Mouse (Mus musculus) retina, adult 2 months (tissue): Measurements from ENCODE around the gene Cmtm2b.
A peak's percentile ranks its signal among the peaks of the same experiment; 100 is the strongest.

Experiments
- DNase-seq: peaks from one replicate; pipeline ENCODE4 v3.0.0-alpha.2; 2012; ENCODE audit warnings: low read depth, low spot score

Gene Cmtm2b

DNA sequence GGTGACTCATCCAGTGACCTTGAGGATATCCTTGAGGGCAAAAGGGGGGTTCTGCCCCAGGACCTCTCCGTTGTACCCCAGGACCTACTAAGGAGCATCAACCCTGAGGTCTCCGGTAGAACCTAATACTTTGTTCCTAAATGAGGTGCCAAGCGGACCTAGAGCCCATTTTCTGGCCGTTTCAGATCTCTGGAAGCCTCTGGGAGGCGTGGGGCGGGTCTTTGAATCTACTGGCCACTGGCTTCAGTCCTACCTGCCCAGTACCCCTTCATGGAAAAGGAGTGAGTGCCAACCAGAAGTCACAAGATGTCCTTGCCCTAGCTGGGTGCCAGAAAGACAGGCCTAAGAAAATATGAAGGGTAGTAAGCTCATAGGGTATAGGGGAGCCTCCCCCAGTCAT, 19.6 kb downstream of the Cmtm2b start:
- DNase-seq: no peak

DNA sequence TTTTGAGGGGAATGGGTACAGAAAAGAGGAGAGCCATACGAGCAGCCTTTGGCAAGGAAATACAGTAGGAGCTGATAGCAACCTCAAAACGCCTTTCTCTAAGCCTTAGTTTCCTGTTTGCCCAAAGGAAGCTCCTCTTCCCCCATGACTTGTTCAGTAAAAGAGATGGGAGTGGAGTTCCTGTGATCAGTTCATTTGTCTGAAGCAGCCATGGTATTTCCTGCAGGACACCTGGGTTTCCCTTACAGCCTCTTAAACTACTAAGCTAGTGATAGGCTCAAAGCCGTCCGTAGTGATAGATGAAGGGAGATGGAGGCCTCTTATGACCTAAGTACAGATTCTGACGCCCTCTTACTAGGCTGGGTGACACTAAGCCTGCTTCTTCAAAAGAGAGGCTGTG, 20.4 kb downstream of the Cmtm2b start:
- DNase-seq: no peak

DNA sequence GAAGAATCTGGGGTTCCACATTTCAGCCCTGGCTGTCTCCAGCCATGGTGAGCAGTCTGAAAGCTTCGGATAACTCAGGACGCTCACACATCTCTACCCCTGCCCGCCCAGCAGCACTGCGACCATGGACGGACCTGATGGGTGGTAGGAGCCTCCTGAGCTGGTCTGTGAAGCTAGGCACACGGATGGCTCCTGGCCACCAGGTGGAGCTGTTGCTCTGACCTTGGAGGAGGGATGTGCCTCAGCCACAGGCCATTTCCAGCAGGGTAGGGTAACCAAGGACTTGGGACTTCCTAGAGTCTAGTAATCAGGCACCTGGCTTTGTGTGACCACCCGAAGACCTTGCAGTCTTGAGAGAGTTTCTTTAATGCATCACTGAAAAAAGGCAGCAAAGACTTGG, 21.9 kb downstream of the Cmtm2b start:
- peak; percentile 71 for DNase-seq

DNA sequence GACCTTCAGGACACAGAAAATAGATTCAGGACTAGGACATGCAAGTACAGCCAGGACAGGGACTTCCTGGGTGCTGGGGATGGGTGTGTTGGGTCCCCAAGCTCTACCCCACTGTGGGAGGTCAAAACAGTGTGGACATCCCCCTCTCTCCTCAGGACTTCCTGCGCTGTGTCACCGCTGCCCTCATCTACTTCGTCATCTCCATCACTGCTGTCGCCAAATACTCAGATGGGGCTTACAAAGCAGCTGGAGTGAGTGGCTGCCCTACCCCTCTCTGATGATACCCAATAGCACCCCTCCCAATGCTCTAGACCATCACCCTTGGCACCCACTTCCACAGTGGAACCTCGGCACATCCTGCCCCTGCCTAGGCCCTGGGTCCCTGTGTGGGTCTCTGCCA, 22.6 kb downstream of the Cmtm2b start:
- no peak for DNase-seq

DNA sequence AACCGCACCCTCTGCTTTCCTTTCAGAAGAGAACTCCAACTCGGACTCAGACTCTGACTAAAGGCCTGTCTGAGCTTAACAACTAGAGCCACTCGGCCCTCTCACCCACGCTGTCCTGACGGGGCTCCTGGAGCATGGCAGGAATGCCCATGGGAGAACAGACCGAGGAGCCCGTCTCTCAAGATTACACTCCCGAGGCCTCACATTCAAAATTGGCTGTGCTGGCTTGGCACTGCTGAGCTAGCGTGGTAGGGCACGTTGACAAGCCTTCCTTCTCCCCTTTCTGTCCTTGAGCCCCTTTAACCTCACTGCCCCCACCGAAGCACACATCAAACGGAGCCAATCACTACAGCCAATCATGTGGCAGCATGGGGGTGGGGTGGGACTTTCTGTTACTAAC, 24.7 kb downstream of the Cmtm2b start:
- DNase-seq: no peak

DNA sequence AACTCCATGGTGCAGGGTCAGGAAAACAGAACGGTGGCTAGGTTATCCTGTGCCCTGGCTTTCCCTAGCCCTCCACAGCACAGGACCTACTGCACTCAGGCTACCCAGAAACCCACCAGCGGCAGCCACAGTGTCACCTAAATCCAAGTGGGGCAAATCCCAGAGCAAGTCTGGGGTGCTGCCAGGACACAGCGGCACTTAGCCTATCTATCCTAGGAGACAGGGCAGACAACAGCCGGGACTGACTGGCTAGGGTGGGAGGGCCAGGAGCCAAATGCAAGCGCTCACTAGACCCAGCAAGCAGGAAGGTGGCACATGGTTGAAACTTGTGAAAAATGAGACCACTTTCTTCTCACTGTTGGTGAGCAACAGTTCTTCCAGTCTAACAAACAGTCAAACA, 26.9 kb downstream of the Cmtm2b start:
- DNase-seq: no peak

DNA sequence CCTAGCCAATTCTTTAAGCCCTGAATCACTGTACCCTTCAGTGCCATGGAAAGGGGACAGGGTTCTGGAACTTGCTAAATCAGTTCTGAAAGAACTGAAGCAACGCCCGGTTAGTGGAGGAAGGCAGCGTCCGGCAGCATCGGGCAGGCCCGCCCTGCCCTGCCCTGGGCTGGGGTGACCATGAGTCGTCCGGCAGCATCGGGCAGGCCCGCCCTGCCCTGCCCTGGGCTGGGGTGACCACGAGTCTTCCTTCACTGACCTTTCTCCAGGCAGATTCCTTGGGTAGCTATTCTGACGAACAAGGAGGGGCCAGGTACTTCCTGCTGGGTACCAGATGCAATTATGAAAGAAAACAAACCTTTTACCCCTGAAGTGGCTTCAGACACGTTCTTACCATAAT, 28.0 kb downstream of the Cmtm2b start:
- no peak for DNase-seq

DNA sequence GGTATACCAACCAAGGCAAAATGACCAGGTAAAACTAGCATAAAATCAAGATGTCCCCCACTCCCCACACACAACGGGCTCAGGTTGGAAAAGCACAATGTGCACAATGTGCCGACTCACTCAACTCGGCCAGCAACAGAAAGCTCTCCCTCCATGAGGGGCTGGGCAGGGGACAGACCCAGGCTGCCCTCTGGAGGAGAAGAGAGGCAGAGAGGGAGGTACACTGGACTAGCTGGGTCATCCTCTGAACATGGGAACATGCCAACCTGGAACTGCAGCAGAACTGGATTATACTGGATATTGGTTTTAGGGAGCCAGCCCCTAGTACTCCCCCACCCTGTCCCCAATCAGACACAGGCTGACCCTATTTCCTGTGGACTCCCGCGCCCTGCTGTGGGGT, 31.2 kb downstream of the Cmtm2b start:
- DNase-seq: no peak

DNA sequence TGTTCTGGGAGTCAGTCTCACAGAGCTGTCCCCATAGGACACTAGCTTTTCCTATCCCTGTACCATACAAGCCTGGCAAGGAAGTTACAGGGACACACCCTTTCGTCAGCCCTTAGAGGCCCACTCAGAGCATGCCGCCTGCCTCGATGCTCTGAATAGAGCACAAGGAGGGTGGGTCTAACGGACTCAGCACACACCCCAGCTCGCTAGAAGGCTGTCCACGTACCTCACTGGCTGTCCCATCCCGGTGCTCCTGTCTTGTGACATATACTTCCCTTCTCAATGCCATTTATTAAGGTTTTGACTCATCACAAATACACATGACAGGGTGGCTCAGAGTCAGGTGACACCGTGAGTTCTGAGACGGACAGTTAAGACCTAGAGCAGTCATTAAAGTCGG, 32.5 kb downstream of the Cmtm2b start:
- DNase-seq: no peak

DNA sequence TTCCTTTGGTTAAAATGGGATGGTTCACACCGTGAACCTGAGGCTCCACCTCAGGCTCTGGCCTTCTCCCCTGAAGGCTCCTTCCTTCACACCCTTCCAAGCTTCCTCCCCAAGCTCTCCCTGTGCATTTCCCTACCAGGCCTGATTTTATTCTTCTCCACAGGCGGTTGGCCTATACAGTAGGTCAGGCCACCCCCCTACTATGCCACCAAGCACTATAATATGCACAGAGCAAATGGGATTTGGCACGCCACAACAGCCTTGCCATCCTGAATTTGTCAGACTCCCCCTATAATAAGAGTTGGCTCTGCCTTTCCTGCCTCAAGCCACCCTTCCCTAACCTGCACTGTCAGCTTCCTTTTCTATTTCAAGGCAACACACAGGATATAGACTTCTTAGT, 36.6 kb downstream of the Cmtm2b start:
- no peak for DNase-seq

DNA sequence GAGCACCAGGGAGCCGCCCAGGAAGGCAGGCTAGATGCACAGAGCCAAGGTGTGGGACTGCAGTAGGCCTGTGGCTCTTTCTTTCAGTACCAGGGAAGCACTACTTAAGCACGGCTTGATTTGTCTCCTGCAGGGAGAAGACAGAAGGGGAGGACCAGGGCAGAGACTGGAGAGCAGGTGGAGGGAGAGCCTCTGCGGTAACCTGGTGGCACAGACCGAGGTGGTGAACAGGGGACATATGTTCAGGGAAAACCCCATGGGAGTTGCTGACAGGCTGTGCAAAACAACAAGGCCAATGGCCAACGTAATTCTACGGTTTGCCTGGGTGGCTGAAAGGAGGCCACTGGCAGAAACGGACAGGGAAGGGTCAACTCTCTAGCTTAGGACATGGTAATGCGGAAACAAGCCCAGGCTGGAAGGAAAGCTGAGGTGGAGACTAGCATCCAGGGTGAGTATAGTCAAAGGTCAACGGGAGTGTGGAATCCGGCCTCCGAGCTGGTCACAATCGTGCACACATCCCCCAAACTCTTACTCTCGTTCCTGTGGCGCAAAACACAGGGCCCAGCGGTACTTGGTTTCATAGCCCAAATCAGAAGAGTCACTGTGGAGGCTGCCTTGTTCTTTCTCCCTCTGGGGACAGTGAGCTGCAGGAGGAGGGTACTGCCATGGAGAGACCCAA, 37.9 kb downstream of the Cmtm2b start:
- no peak for DNase-seq

DNA sequence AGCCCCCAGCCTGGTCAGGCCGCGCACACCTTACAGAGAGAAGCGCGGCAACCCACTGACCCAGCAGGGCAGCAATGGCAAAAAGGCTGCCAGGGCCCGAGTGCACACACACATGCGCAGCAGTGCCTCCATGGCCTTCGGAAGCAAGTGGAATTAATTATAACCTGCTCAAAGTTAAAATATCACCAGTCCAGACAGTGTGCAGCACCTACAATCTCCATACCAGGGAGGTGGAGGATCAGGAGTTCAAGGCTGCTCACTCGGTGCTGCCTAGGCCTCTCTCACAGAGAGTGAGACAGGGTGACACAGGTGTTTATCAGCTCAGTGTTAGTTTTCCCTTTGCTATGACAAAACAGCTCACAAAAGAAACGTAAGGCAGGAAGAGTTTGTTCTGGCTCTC, 43.7 kb downstream of the Cmtm2b start:
- DNase-seq: no peak

DNA sequence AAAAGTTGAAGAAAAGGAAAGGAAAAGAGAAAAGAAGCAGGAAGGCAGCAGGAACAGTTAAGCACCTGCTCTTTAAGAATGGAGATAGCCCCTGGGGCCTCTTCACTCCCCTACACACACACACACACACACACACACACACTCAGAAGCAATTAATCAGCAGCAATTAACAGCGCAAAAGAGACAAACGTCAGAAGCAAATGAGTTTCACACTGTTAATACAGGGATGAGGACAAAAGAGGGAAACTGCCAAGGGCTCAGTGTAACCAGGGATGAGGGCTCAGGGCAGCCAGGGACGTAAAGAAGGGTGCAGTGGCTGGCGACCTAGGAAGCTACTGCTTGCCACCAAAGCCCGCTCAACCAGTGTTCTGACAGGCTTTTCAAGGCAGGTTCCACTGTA, 45.4 kb downstream of the Cmtm2b start:
- DNase-seq: no peak

DNA sequence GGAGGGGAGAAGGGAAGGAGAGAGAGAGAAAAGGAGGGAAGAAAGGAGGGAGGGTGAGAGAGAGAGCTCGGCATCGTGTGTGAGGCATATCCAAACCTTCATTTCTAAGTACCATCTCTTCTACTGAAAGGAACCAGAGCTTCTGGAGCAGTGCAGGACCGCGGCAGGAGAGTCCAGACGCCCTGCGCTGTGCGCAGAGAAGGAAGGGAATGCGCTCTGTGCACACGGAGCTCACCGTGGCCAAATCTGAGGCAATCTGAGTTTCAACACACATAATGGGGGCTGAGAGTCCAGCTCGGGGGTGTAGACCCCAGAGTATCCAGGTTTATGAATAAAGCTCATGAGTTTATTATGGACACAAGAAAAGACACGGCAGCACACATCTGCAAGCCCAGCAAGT, 47.6 kb downstream of the Cmtm2b start:
- DNase-seq: no peak

DNA sequence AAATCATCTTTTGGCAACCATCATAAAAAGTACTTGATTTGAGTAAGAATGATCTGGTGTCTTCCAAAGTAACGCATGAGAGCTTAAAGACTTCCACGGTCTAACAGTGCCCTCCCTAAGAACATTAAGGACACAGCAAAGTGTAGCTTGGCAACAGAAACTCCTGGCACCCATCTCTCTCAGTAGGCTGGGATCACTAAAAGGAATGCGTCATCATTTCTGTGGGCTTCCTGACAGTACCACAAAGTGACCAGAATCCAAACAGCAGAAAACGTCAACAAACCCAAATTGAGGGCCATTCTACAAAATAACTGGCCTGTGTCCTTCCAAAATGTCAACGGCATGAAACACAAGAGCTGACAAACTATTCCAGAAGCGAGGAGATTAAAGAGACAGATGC, 48.0 kb downstream of the Cmtm2b start:
- no peak for DNase-seq

DNA sequence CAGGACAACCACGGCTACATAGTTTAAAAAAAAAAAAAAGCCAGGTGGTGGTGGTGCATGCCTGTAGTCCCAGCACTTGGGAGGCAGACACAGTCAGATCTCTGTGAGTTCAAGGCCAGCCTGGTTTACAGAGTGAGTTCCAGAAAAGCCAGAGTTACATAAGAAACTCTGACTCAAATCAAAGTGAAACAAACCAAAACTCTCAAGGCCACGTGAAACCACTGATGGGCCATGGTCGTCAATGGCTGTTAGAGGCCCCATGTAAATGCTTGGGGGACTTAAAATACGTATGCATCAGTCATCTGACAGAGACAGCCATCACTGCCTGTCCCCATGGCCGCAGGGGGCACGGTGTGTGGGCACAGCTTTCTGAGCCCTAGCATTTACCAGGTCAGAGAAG, 49.1 kb downstream of the Cmtm2b start:
- DNase-seq: no peak

DNA sequence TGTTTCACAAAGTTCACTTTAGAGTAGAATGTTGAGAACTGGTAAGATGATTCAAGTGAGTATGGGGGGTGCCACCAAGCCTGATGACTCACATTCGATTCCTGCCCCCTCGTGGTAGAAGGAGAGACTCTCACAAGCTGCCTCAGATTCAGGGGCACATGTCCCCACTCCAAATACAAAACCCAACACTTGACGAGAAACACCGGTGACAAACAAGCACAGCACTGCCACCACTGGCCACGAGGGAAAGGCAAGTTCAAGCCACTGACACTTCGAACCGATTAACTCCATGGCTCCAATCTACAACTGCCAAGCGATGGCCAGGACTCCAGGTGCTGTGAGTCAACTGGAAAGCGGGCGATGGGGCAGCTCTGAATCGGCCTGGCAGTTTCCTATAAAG, 51.7 kb downstream of the Cmtm2b start:
- DNase-seq: no peak

DNA sequence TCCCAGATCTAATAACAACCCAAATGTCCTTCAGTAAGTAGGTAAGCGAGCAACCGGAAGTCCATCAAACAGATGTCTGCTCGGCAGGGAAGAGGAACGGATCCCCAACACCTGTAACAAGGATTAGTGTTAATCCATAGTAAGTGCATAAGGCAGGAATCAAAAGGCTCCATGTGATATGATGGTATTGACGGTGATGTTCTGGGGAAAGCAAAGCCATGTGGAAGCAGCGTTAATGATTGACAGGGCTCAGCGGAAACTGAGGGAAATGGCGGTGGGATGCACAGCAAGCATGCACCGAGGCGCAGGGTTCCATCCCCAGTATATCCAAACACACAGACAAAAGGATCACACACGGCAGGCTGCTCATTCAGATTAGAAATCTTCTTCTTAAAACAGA, 52.2 kb downstream of the Cmtm2b start:
- DNase-seq: no peak

DNA sequence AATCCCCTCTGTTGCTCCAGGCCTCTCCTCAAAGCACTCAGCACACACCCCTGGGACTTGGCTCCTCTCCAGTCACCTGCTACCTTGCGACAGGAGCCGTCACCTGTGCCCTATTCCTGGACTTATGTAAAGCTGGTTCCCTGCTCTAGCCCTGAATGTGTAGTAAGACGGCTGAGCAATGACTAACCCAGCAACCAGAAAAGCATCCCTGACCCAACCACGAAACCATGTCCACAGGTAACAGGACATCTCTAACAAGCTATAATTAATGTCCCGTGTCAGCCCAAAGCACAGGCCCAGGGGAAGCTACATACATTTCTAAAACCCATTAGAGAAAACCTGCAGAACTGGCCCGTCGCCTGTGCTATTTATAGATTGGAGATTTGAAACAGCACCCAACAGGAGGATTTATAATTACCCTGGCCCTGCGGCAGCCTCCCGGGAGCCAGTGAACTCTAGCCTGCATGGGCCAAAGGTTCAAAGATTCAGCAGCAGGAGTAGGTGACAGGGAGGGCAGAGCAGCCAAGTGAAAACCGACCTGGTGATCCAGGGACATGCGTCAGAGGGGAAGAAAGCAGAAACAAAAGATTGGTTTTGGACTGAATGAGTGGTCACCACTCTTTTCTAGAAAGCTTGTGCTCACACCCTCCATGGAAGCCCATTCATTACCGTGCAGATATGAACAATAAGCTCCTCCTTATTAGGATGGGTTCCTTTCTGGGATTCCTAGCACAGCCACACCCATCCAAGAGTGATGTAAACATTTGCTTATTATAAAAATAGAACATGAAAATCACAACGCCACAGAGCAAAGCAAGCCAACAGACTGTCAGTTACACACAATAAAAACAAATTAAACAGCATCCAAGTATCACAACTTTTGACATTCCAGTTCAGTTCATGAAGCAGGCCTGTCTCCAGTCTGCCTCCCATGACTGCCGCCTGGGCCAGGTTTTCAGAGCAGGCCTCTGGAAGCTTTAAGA, 53.1 kb downstream of the Cmtm2b start:
- no peak for DNase-seq

DNA sequence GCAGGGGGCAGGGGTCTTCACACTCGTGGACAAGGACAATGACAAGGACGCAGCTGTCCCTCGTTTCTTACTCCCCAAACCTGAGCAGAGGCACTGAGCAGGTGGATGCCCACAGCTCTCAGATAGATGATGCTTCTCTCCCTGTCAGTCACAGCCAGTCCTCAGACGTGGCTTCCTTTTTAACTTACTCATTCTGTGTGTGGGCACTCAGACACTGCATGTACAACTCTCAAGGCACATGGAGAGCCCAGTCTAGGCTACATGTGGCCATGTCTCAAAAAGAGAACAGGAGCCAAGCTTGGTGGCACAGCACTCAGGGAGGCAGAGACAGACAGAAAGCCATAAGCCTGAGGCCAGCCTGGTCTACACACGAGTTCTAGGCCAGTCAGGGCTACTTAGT, 53.9 kb downstream of the Cmtm2b start:
- no peak for DNase-seq

DNA sequence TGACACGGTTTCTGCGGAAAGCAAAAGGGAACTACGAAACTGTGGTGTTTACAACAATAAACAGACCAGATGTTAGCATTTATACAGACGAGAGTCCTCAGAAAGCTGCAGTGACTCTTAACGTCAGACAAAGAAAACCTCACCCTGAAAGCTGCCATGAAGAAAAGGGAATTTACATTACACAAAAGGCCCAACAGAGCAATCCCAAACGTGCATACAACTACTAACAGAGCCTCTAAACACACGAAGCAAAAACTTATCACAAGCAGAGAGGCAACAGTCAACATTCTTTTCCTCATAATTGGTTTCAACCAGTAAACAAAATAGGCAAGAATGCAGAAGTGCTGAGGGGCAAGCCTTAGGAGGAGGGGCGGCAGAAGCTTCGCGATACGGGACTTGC, 54.6 kb downstream of the Cmtm2b start:
- DNase-seq: no peak

DNA sequence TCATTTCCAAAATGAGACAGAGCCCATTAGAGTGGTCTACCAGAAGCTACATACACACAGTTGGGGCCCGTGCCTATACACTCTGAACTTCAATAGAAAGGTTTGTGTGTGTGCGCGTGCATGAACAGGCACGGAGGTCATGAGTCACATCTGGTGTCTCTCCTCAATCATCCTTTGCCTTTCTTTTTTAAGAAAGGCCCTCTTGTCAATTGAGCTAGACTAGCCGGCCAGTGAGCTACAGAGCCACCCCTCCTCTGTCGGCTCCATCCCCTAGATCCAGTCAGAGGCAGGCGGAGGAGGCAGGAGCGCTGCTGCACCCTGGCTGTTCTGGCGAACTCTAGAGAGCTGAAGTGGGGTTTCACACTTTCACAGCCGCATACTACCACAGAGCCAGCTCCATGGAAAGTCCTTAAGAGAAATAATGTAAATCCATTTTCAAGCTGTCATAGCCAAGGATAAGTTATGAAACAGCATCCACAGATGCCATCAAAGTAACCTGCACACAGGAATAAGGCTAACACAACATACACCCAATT, 57.3 kb downstream of the Cmtm2b start:
- no peak for DNase-seq

DNA sequence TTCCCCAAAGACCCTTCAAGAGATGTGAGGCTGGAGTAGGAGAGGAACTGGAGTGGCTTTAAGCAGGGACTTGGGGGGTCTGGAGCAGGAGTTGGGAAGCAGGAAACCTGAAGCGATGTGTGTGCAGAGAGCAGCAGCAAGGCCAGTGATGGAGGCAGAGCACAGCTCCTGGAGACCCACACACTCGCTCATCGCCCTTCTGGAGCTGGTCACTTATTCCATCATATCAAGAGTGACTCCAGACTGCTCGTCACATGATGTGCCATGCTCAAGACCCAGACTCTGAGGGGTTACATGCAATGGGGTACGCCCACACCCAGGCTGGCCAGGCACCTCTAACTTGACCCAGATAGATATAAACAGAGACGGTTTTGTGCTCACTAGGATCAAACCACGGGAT, 58.2 kb downstream of the Cmtm2b start:
- DNase-seq: no peak
